Mouse (Mus musculus) liver, embryonic 14.5 days (tissue): ENCODE data around the gene March1.

Experiments
- CTCF ChIP-seq: IDR thresholded peaks from 2 replicates; pipeline ENCODE4 v1.5.1; 2016; ENCODE audit warnings: antibody characterized with exemption, low read depth, control low read depth
- EP300 ChIP-seq: IDR thresholded peaks from 2 replicates; pipeline ENCODE4 v1.6.1; 2016; ENCODE audit warnings: antibody characterized with exemption, low read depth

GRCm38 (mm10) chr8:65812971-65813370 lies 195.3 kb downstream of the March1 start:
- TF ChIP-seq EP300 (no peak), CTCF (no peak)
